In genomic region chr13:95336122-95336677, GRCm38 (mm10) we compare ENCODE assay signal across 8 mouse cellular contexts. TPM values are rescaled to one million over a fixed set of nuclear protein-coding genes. Genes with fewer than 3 reads are reported as not detected.
DNase-seq lines count a peak whose midpoint lies in the region.
"Had no signal": no experiment of that assay in that cellular context is flagged by ENCODE, and none has a peak within 500 bp of the region (broad histone marks: within the 10 kb centered on the region; RNA-seq: fewer than 3 reads in every experiment).

No protein-coding gene starts in this region.

- intact Hi-C loops in gastrocnemius, postnatal 14 days (cut with DNase I; ENCODE audit: low total_unique reads) = no loop called here

- peak; percentile 30 for DNase-seq in right cerebral cortex, adult 18-20 months
- DNase-seq in right cerebral cortex, postnatal 36 days (ENCODE audit: low spot score in 2 of 2) = no peak
- DNase-seq in cerebellum, postnatal 25 days = peak; percentile 82 to 83
- peak; percentile 9 to 29 for DNase-seq in layer of hippocampus, postnatal 36 days
- no peak for DNase-seq in gastrocnemius, postnatal 14 days
- DNase-seq in B cell, adult 2 months = no peak
- no peak for DNase-seq in kidney, adult 18-20 months
- DNase-seq: liver had no signal

RNA-seq across cellular contexts. Expression of gene Zbed3, which starts 12.8 kb away (rescaled TPM):
- 10 to 100 TPM; 11.9 to 14.8 TPM for total RNA-seq in layer of hippocampus, postnatal 36 days (2021)
- 1 to 10 TPM; 9.1 to 9.7 TPM for total RNA-seq in gastrocnemius, postnatal 14 days (2021)

RNA-seq across cellular contexts. Expression of gene Aggf1, which starts 39.0 kb away (rescaled TPM):
- total RNA-seq in layer of hippocampus, postnatal 36 days (2021) = 10 to 100 TPM; 49.3 to 49.7 TPM
- 10 to 100 TPM; 15.6 TPM for total RNA-seq in gastrocnemius, postnatal 14 days (2021)

Comparison
In these comparisons a context has a peak if more than half of its experiments do, and no peak if none do; other contexts are left out.
1. DNase-seq: peak in right cerebral cortex, adult 18-20 months (single experiment), cerebellum, postnatal 25 days (2 of 2) and layer of hippocampus, postnatal 36 days (2 of 2); none in right cerebral cortex, postnatal 36 days (0 of 2), gastrocnemius, postnatal 14 days (single experiment), B cell, adult 2 months (0 of 2) and kidney, adult 18-20 months (single experiment).